Mouse (Mus musculus): ENCODE measurements around the gene D930007J09Rik. TPM values are rescaled to one million over a fixed set of nuclear protein-coding genes. Genes with fewer than 3 reads are reported as not detected.

The D930007J09Rik gene
- total and polyA plus RNA-seq, 3 experiments, result 14.6 TPM; not detected in 2

- no peaks in the 10 kb centered on the region for H3K9me3 ChIP-seq (replicated peaks; ENCODE audit: low read length)
- H3K27ac ChIP-seq (ENCODE audit: insufficient read depth, low read depth), result no peak overlapping the region
- in situ Hi-C loops (cut with MboI; ENCODE audit: low pct_ligation_motif_present, low pct_unique_long_range_greater_than_20kb, low sequenced_read_pairs), result no loop called here
- H3K36me3 ChIP-seq (replicated peaks in 1 of 2; ENCODE audit: control insufficient read depth in 1 of 2, insufficient read depth in 1 of 2, low read length in 1 of 2), result peaks cover 29 to 76% of the 10 kb centered on the region in 2 experiments
- peaks cover 28% of the 10 kb centered on the region for H3K79me2 ChIP-seq (replicated peaks; ENCODE audit: control insufficient read depth, extremely low read depth, insufficient read depth, poor library complexity, severe bottlenecking)
- TF ChIP-seq EP300 (IDR thresholded peaks at IDR 0.05; ENCODE audit: low read length), result no peak
- no peak for TF ChIP-seq TBP (conservative IDR thresholded peaks at IDR 0.05; ENCODE audit: low read depth, low read length)
- no peak for TF ChIP-seq KAT2A (IDR thresholded peaks at IDR 0.05; ENCODE audit: insufficient replicate concordance, low read length)
- TF ChIP-seq SIN3A (IDR thresholded peaks at IDR 0.05; ENCODE audit: low read length), result no peak
- no peak for TF ChIP-seq POLR2A (IDR thresholded peaks at IDR 0.05; ENCODE audit: low read depth, low read length)
- no peak for TF ChIP-seq MYC (IDR thresholded peaks at IDR 0.05; ENCODE audit: low read depth, low read length)
- no peak for TF ChIP-seq ETS1 (conservative IDR thresholded peaks at IDR 0.05; ENCODE audit: low read depth, low read length)
- TF ChIP-seq MEF2A (IDR thresholded peaks at IDR 0.05; ENCODE audit: borderline replicate concordance, low read depth, low read length), result no peak
- TF ChIP-seq NRF1 (IDR thresholded peaks at IDR 0.05; ENCODE audit: low read depth, low read length), result no peak
- no peak for TF ChIP-seq CHD2 (IDR thresholded peaks at IDR 0.05; ENCODE audit: low read length)
- TF ChIP-seq PAX5 (IDR thresholded peaks at IDR 0.05; ENCODE audit: low read length), result no peak
- TF ChIP-seq TCF12 (IDR thresholded peaks at IDR 0.05; ENCODE audit: low read depth, low read length), result no peak
- no peak for TF ChIP-seq MAX (IDR thresholded peaks at IDR 0.05; ENCODE audit: low read length)
- TF ChIP-seq CTCF (conservative IDR thresholded peaks at IDR 0.05 in 1 of 2, IDR thresholded peaks at IDR 0.05 in 1 of 2; ENCODE audit: low read depth in 2 of 2, low read length in 2 of 2), result no peak
- TF ChIP-seq USF1 (IDR thresholded peaks at IDR 0.05; ENCODE audit: low read depth, low read length), result no peak
- TF ChIP-seq MAFK (IDR thresholded peaks at IDR 0.05; ENCODE audit: insufficient replicate concordance, low read length), result no peak
- TF ChIP-seq ZKSCAN1 (IDR thresholded peaks at IDR 0.05; ENCODE audit: borderline replicate concordance, low read depth, low read length), result no peak
- TF ChIP-seq GABPA (IDR thresholded peaks at IDR 0.05; ENCODE audit: insufficient replicate concordance, low read depth, low read length), result no peak
- TF ChIP-seq RCOR1 (conservative IDR thresholded peaks at IDR 0.05; ENCODE audit: low read depth, low read length), result no peak
- no peak overlapping the region for H3K4me2 ChIP-seq (ENCODE audit: insufficient read depth, low read depth, poor library complexity, severe bottlenecking)
- dilution Hi-C loops (cut with MboI; ENCODE audit: extremely low pct_ligation_motif_present, extremely low pct_unique_long_range_greater_than_20kb, low sequenced_read_pairs), result no loop called here
- no peak overlapping the region for H3K4me3 ChIP-seq (replicated peaks in 1 of 3; ENCODE audit: low read depth in 2 of 3, low read length in 2 of 3, poor library complexity in 1 of 3)
- no peaks in the 10 kb centered on the region for H3K27me3 ChIP-seq (replicated peaks)
- H3K4me1 ChIP-seq (ENCODE audit: control insufficient read depth in 1 of 2, insufficient read depth in 2 of 2), result peaks cover 3 to 28% of the 10 kb centered on the region in 2 experiments; a peak in 3 of 4 replicates
- no peak for DNase-seq (ENCODE audit: extremely low read depth)
- no peak overlapping the region for H3K9ac ChIP-seq (ENCODE audit: insufficient read depth, low read depth)
Observed at GRCm38 (mm10) chr13:32806820-32807219, 4.2 kb upstream of the D930007J09Rik start.

- peak overlapping the region; percentile 66 for H3K9ac ChIP-seq (ENCODE audit: insufficient read depth, low read depth)
- no peak for TF ChIP-seq UBTF (IDR thresholded peaks at IDR 0.05; ENCODE audit: low read depth, low read length)
- no peak for TF ChIP-seq ELF1 (IDR thresholded peaks at IDR 0.05; ENCODE audit: low read depth, low read length)
- no peak for TF ChIP-seq MAZ (IDR thresholded peaks at IDR 0.05; ENCODE audit: low read depth, low read length)
- no peak for TF ChIP-seq E2F4 (IDR thresholded peaks at IDR 0.05; ENCODE audit: insufficient replicate concordance, low read depth, low read length)
- TF ChIP-seq CTCF (conservative IDR thresholded peaks at IDR 0.05 in 1 of 2, IDR thresholded peaks at IDR 0.05 in 1 of 2; ENCODE audit: low read depth in 2 of 2, low read length in 2 of 2), result no peak
- TF ChIP-seq POLR2A (IDR thresholded peaks at IDR 0.05; ENCODE audit: low read depth, low read length), result no peak
- no peak for TF ChIP-seq IRF4 (IDR thresholded peaks at IDR 0.05; ENCODE audit: low read depth, low read length)
- TF ChIP-seq ZC3H11A (IDR thresholded peaks at IDR 0.05; ENCODE audit: low read depth, low read length), result no peak
- no peak for TF ChIP-seq EP300 (IDR thresholded peaks at IDR 0.05; ENCODE audit: low read length)
- TF ChIP-seq BHLHE40 (IDR thresholded peaks at IDR 0.05; ENCODE audit: low read depth, low read length), result no peak
- TF ChIP-seq JUND (conservative IDR thresholded peaks at IDR 0.05; ENCODE audit: low read depth, low read length), result no peak
- H3K4me1 ChIP-seq (ENCODE audit: control insufficient read depth in 1 of 2, insufficient read depth in 2 of 2), result peaks cover 3 to 32% of the 10 kb centered on the region in 2 experiments; a peak in 3 of 4 replicates
- dilution Hi-C loops (cut with MboI; ENCODE audit: extremely low pct_ligation_motif_present, extremely low pct_unique_long_range_greater_than_20kb, low sequenced_read_pairs), result no loop called here
- peak overlapping the region; percentile 97 for H3K4me2 ChIP-seq (ENCODE audit: insufficient read depth, low read depth, poor library complexity, severe bottlenecking)
- H3K36me3 ChIP-seq (replicated peaks in 1 of 2; ENCODE audit: control insufficient read depth in 1 of 2, insufficient read depth in 1 of 2, low read length in 1 of 2), result peaks cover 17 to 49% of the 10 kb centered on the region in 2 experiments
- DNase-seq (ENCODE audit: extremely low read depth), result no peak
- H3K27ac ChIP-seq (ENCODE audit: insufficient read depth, low read depth), result no peak overlapping the region
- no peaks in the 10 kb centered on the region for H3K27me3 ChIP-seq (replicated peaks)
- in situ Hi-C loops (cut with MboI; ENCODE audit: low pct_ligation_motif_present, low pct_unique_long_range_greater_than_20kb, low sequenced_read_pairs), result no loop called here
- H3K4me3 ChIP-seq (replicated peaks in 1 of 3; ENCODE audit: low read depth in 2 of 3, low read length in 2 of 3, poor library complexity in 1 of 3), result peak overlapping the region; percentile 23 to 99 (median 83)
- no peaks in the 10 kb centered on the region for H3K9me3 ChIP-seq (replicated peaks; ENCODE audit: low read length)
- peaks cover 26% of the 10 kb centered on the region for H3K79me2 ChIP-seq (replicated peaks; ENCODE audit: control insufficient read depth, extremely low read depth, insufficient read depth, poor library complexity, severe bottlenecking)
Observed at GRCm38 (mm10) chr13:32803701-32804345, 1.2 kb upstream of the D930007J09Rik start.

Measured in CH12.LX (cell line).